In the genomic region with DNA sequence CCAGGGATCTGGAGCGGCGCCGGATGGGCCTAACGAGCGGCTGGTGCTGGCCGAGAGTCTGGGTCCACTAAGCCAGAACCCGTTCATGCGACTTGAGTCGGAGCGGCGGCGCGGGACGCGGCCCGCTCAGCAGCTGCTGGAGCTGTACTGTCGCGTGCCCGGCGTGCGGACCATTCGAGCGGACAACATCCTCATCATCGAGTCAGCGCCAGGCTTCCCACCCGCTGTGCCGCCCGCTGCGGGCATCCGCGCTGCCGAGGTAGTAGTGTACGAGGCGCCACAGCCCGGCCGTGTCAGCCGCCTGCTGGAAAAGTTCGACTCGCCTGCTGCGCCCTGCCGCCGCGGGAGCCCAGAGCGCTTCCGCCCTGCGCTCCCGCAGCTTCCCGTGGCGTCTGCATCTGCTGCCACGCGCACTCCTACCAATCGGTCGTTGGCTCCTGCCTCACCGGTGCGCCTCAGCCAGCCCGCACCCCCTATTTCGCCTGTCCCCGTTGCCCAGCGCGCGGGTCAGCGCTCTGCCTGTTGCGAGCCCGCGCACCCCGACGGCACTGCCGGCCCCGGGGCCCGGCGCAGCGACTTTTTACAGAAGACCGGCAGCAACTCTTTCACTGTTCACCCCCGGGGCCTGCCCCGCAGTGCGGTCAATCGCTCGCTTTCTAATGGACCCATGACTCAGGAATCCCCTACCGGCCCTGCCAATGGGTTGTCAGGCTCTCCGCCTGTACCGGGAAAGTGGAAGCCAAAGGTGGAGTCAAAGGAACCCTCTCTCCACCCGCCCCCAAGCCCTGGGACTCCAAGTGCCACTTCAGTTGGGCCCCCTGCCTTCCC, we compare ENCODE assay signal across 8 mouse cellular contexts. TPM values are rescaled to one million over a fixed set of nuclear protein-coding genes. Genes with fewer than 3 reads are reported as not detected.
A peak's percentile ranks its signal among the peaks of the same experiment; 100 is the strongest.
DNase-seq lines count a peak whose midpoint lies in the region; ATAC-seq and TF ChIP-seq lines count a peak whose summit lies in the region.

No protein-coding gene starts in this region.

- no peaks in the 10 kb centered on the region for H3K9me3 ChIP-seq in lung, embryonic 14.5 days (ENCODE audit: low read depth, low read length)
- H3K9me3 ChIP-seq in forebrain, embryonic 16.5 days (ENCODE audit: control insufficient read depth, low read length) = no peaks in the 10 kb centered on the region
- no peaks in the 10 kb centered on the region for H3K9me3 ChIP-seq in kidney, postnatal 0 days (replicated peaks; ENCODE audit: low read length)
- no peaks in the 10 kb centered on the region for H3K9me3 ChIP-seq in midbrain, embryonic 10.5 days (replicated peaks)

- DNase-seq in lung, embryonic 14.5 days = peak; percentile 49
- no peak for DNase-seq in lung, postnatal 36 days
- DNase-seq in brain, embryonic 14.5 days (ENCODE audit: low read depth) = peak; percentile 58
- DNase-seq in kidney, postnatal 0 days (ENCODE audit: low spot score) = no peak
- no peak for DNase-seq in midbrain, embryonic 10.5 days (ENCODE audit: low spot score)
- DNase-seq in testis, postnatal 14 days (ENCODE audit: low spot score) = peak; percentile 46
- no peak for DNase-seq in layer of hippocampus, postnatal 36 days

- H3K27me3 ChIP-seq in lung, embryonic 14.5 days (ENCODE audit: insufficient read depth, low read length) = peaks cover 16% of the 10 kb centered on the region
- H3K27me3 ChIP-seq in forebrain, embryonic 16.5 days (replicated peaks; ENCODE audit: control insufficient read depth, insufficient read depth, low read length) = no peaks in the 10 kb centered on the region; the same call in 1 of the 2 replicates
- no peaks in the 10 kb centered on the region for H3K27me3 ChIP-seq in kidney, postnatal 0 days (ENCODE audit: insufficient read depth, low read length)
- peaks cover 25% of the 10 kb centered on the region for H3K27me3 ChIP-seq in midbrain, embryonic 10.5 days (ENCODE audit: low read depth, poor library complexity, severe bottlenecking)

- no peak for TF ChIP-seq CTCF in lung, embryonic 14.5 days (IDR thresholded peaks at IDR 0.05; ENCODE audit: low read depth)
- TF ChIP-seq CTCF in brain, embryonic 14.5 days (IDR thresholded peaks at IDR 0.05; ENCODE audit: borderline replicate concordance, extremely low read depth, insufficient read depth, insufficient read length) = no peak
- TF ChIP-seq CTCF in kidney, postnatal 0 days (IDR thresholded peaks at IDR 0.05; ENCODE audit: low read depth) = no peak

- H3K36me3 ChIP-seq in lung, embryonic 14.5 days (ENCODE audit: insufficient read depth) = no peaks in the 10 kb centered on the region
- no peaks in the 10 kb centered on the region for H3K36me3 ChIP-seq in forebrain, embryonic 16.5 days (ENCODE audit: control insufficient read depth, insufficient read depth)
- H3K36me3 ChIP-seq in kidney, postnatal 0 days (ENCODE audit: insufficient read depth, low read length) = no peaks in the 10 kb centered on the region
- H3K36me3 ChIP-seq in midbrain, embryonic 10.5 days = peaks cover 4% of the 10 kb centered on the region; the same call in 1 of the 2 replicates

- H3K4me3 ChIP-seq in lung, embryonic 14.5 days (ENCODE audit: low read depth, low read length) = peak overlapping the region; percentile 74
- H3K4me3 ChIP-seq in forebrain, embryonic 16.5 days (replicated peaks; ENCODE audit: low read length) = peak overlapping the region; percentile 67
- H3K4me3 ChIP-seq in kidney, postnatal 0 days (replicated peaks; ENCODE audit: low read depth, low read length) = peak overlapping the region; percentile 62
- H3K4me3 ChIP-seq in midbrain, embryonic 10.5 days = peak overlapping the region; percentile 79

- no peak for TF ChIP-seq POLR2A in brain, embryonic 14.5 days (IDR thresholded peaks at IDR 0.05; ENCODE audit: borderline replicate concordance, extremely low read depth, insufficient read depth, insufficient read length, poor library complexity, severe bottlenecking)

- peak overlapping the region; percentile 100 for H3K4me2 ChIP-seq in lung, embryonic 14.5 days
- peak overlapping the region; percentile 99 for H3K4me2 ChIP-seq in forebrain, embryonic 16.5 days (ENCODE audit: low read length)
- peak overlapping the region; percentile 99 for H3K4me2 ChIP-seq in kidney, postnatal 0 days (ENCODE audit: low read length)

- peak overlapping the region; percentile 54 for H3K9ac ChIP-seq in lung, embryonic 14.5 days
- peak overlapping the region; percentile 74 for H3K9ac ChIP-seq in forebrain, embryonic 16.5 days (replicated peaks; ENCODE audit: low read depth, low read length)
- H3K9ac ChIP-seq in kidney, postnatal 0 days (ENCODE audit: low read depth, low read length) = peak overlapping the region; percentile 75

- WGBS in lung, embryonic 14.5 days = under 1% methylated on average over 82 of the region's 82 CpGs
- under 1% methylated on average over 79 of the region's 82 CpGs for WGBS in forebrain, embryonic 16.5 days
- under 1% methylated on average over 78 of the region's 82 CpGs for WGBS in kidney, postnatal 0 days
- WGBS in midbrain, embryonic 10.5 days = under 1% methylated on average over 80 of the region's 82 CpGs

- no peaks in the 10 kb centered on the region for H3K4me1 ChIP-seq in lung, embryonic 14.5 days (ENCODE audit: insufficient read depth)
- peaks cover 50% of the 10 kb centered on the region for H3K4me1 ChIP-seq in forebrain, embryonic 16.5 days (replicated peaks; ENCODE audit: control insufficient read depth, insufficient read depth, low read length)
- peaks cover 32% of the 10 kb centered on the region for H3K4me1 ChIP-seq in kidney, postnatal 0 days (replicated peaks; ENCODE audit: insufficient read depth, low read length)
- peaks cover 52% of the 10 kb centered on the region for H3K4me1 ChIP-seq in midbrain, embryonic 10.5 days

- H3K27ac ChIP-seq in lung, embryonic 14.5 days (ENCODE audit: low read depth) = no peak overlapping the region
- H3K27ac ChIP-seq in forebrain, embryonic 16.5 days (ENCODE audit: low read length) = peak overlapping the region; percentile 48
- peak overlapping the region; percentile 70 for H3K27ac ChIP-seq in kidney, postnatal 0 days
- H3K27ac ChIP-seq in midbrain, embryonic 10.5 days (replicated peaks) = peak overlapping the region; percentile 73

- ATAC-seq in lung, embryonic 14.5 days (ENCODE audit: insufficient read depth) = peak; percentile 28
- ATAC-seq in forebrain, embryonic 16.5 days = peak; percentile 32
- no peak; the same call in 1 of the 2 replicates for ATAC-seq in kidney, postnatal 0 days (replicated peaks; ENCODE audit: low FRiP score, low read depth)

RNA-seq across cellular contexts. Expression of a gene that starts 0.6 kb away (rescaled TPM):
- polyA plus RNA-seq in lung, embryonic 14.5 days (2014; fragmentation: Nextera tagmentation; extraction: Ambion mirVana) = 4.7 and 5.0 TPM in 2 replicates
- 7.7 and 13.0 TPM in 2 replicates for polyA plus RNA-seq in brain, embryonic 14.5 days (2012; rRNA removed)
- polyA plus RNA-seq in forebrain, embryonic 16.5 days (2015; fragmentation: Nextera tagmentation; extraction: Ambion mirVana) = 14.8 and 16.4 TPM in 2 replicates
- polyA plus RNA-seq in kidney, postnatal 0 days (2015; fragmentation: Nextera tagmentation; extraction: Ambion mirVana) = 17.1 and 18.0 TPM in 2 replicates
- 7.5 and 7.8 TPM in 2 replicates for polyA plus RNA-seq in midbrain, embryonic 10.5 days (2016; fragmentation: Nextera tagmentation; extraction: Ambion mirVana)
- total RNA-seq in layer of hippocampus, postnatal 36 days (2021) = 10 to 100 TPM; 19.4 to 23.1 TPM

RNA-seq across cellular contexts. Expression of a gene that starts 7.8 kb away (rescaled TPM):
- 14.5 and 16.4 TPM in 2 replicates for polyA plus RNA-seq in lung, embryonic 14.5 days (2014; fragmentation: Nextera tagmentation; extraction: Ambion mirVana)
- 26.4 and 32.2 TPM in 2 replicates for polyA plus RNA-seq in brain, embryonic 14.5 days (2012; rRNA removed)
- 16.0 and 16.2 TPM in 2 replicates for polyA plus RNA-seq in forebrain, embryonic 16.5 days (2015; fragmentation: Nextera tagmentation; extraction: Ambion mirVana)
- polyA plus RNA-seq in kidney, postnatal 0 days (2015; fragmentation: Nextera tagmentation; extraction: Ambion mirVana) = 42.6 and 46.7 TPM in 2 replicates
- polyA plus RNA-seq in midbrain, embryonic 10.5 days (2016; fragmentation: Nextera tagmentation; extraction: Ambion mirVana) = 19.1 and 20.2 TPM in 2 replicates
- total RNA-seq in layer of hippocampus, postnatal 36 days (2021) = 10 to 100 TPM; 35.5 to 40.4 TPM

RNA-seq across cellular contexts. Expression of a gene that starts 9.2 kb away (rescaled TPM):
- polyA plus RNA-seq in lung, embryonic 14.5 days (2014; fragmentation: Nextera tagmentation; extraction: Ambion mirVana) = 217 and 229 TPM in 2 replicates
- 105 and 160 TPM in 2 replicates for polyA plus RNA-seq in brain, embryonic 14.5 days (2012; rRNA removed)
- polyA plus RNA-seq in forebrain, embryonic 16.5 days (2015; fragmentation: Nextera tagmentation; extraction: Ambion mirVana) = 199 and 204 TPM in 2 replicates
- polyA plus RNA-seq in kidney, postnatal 0 days (2015; fragmentation: Nextera tagmentation; extraction: Ambion mirVana) = 172 TPM in 2 replicates
- polyA plus RNA-seq in midbrain, embryonic 10.5 days (2016; fragmentation: Nextera tagmentation; extraction: Ambion mirVana) = 243 and 252 TPM in 2 replicates
- total RNA-seq in layer of hippocampus, postnatal 36 days (2021) = 10 to 100 TPM; 65.0 to 69.4 TPM

RNA-seq across cellular contexts. Expression of a gene that starts 9.3 kb away (rescaled TPM):
- 109 and 119 TPM in 2 replicates for polyA plus RNA-seq in lung, embryonic 14.5 days (2014; fragmentation: Nextera tagmentation; extraction: Ambion mirVana)
- 131 and 149 TPM in 2 replicates for polyA plus RNA-seq in brain, embryonic 14.5 days (2012; rRNA removed)
- polyA plus RNA-seq in forebrain, embryonic 16.5 days (2015; fragmentation: Nextera tagmentation; extraction: Ambion mirVana) = 150 and 159 TPM in 2 replicates
- polyA plus RNA-seq in kidney, postnatal 0 days (2015; fragmentation: Nextera tagmentation; extraction: Ambion mirVana) = 79.4 and 84.0 TPM in 2 replicates
- 141 and 153 TPM in 2 replicates for polyA plus RNA-seq in midbrain, embryonic 10.5 days (2016; fragmentation: Nextera tagmentation; extraction: Ambion mirVana)
- total RNA-seq in layer of hippocampus, postnatal 36 days (2021) = 10 to 100 TPM; 83.0 to 83.3 TPM

RNA-seq across cellular contexts. Expression of a gene that starts 16.3 kb away (rescaled TPM):
- polyA plus RNA-seq in lung, embryonic 14.5 days (2014; fragmentation: Nextera tagmentation; extraction: Ambion mirVana) = 3.5 and 3.6 TPM in 2 replicates
- 19.1 and 22.6 TPM in 2 replicates for polyA plus RNA-seq in brain, embryonic 14.5 days (2012; rRNA removed)
- polyA plus RNA-seq in forebrain, embryonic 16.5 days (2015; fragmentation: Nextera tagmentation; extraction: Ambion mirVana) = 5.8 and 9.0 TPM in 2 replicates
- polyA plus RNA-seq in kidney, postnatal 0 days (2015; fragmentation: Nextera tagmentation; extraction: Ambion mirVana) = 2.7 and 3.7 TPM in 2 replicates
- polyA plus RNA-seq in midbrain, embryonic 10.5 days (2016; fragmentation: Nextera tagmentation; extraction: Ambion mirVana) = 7.2 and 8.6 TPM in 2 replicates
- total RNA-seq in layer of hippocampus, postnatal 36 days (2021) = 1 to 10 TPM; 2.2 to 4.4 TPM

Comparison
In these comparisons a context has a peak if more than half of its experiments do, and no peak if none do; other contexts are left out.
1. DNase-seq: peak in lung, embryonic 14.5 days (single experiment), brain, embryonic 14.5 days (single experiment) and testis, postnatal 14 days (single experiment); none in lung, postnatal 36 days (single experiment), kidney, postnatal 0 days (single experiment), midbrain, embryonic 10.5 days (single experiment) and layer of hippocampus, postnatal 36 days (0 of 2).
2. Peak in every context shown above with its lines, with median percentiles within 50 percentile points of each other: H3K4me2 ChIP-seq, H3K4me3 ChIP-seq and H3K9ac ChIP-seq.